Mouse (Mus musculus): ENCODE measurements around the gene Gm10334.
"Not testable (repeated sequence)": the region's sequence is repeated elsewhere in the genome, so short reads cannot be mapped to it uniquely, and the experiment has no call there.

Gene Gm10334

GRCm38 (mm10) chr6:41446045-41446444 lies at the start of gene Gm10334:
Gene Gm10334, minus strand, starts transcription at chr6:41446145.
- not testable (repeated sequence) for DNase-seq (ENCODE audit: low spot score)

GRCm38 (mm10) chr6:41458632-41459031 lies 12.7 kb upstream of the Gm10334 start, which contains the start of gene Prss1:
Gene Prss1, plus strand, starts transcription at chr6:41458932.
- DNase-seq (ENCODE audit: low spot score): not testable (repeated sequence)

GRCm38 (mm10) chr6:41442261-41442660 lies 3.7 kb downstream of the Gm10334 start:
- DNase-seq (ENCODE audit: low spot score): not testable (repeated sequence)
